Mouse (Mus musculus) heart, postnatal 0 days (tissue): Measurements from ENCODE around the gene Srpr.

Experiments
- CTCF ChIP-seq: IDR thresholded peaks from 2 replicates; pipeline ENCODE4 v1.5.1; 2016; ENCODE audit warnings: antibody characterized with exemption, control low read depth, low read depth
- EP300 ChIP-seq: IDR thresholded peaks from 2 replicates; pipeline ENCODE4 v1.6.1; 2016; ENCODE audit warnings: antibody characterized with exemption, low read depth

GRCm38 (mm10) chr9:35278451-35278850 is 78.5 kb downstream of the Srpr start:
- TF ChIP-seq CTCF (no peak), EP300 (no peak)
